Mouse (Mus musculus): ENCODE measurements around the gene Slc22a3. TPM values are rescaled to one million over a fixed set of nuclear protein-coding genes. Genes with fewer than 3 reads are reported as not detected.

Gene Slc22a3
- total and polyA plus RNA-seq, 3 experiments: not detected

- Histone ChIP-seq H3K4me2 (ENCODE audit: insufficient read depth, low read depth, poor library complexity, severe bottlenecking) (peak overlapping the region; percentile 100), H3K9ac (ENCODE audit: insufficient read depth, low read depth) (peak overlapping the region; percentile 47; the same call in 1 of the 2 replicates), H3K27ac (ENCODE audit: insufficient read depth, low read depth) (no peak overlapping the region), H3K4me3 (replicated peaks in 1 of 3; ENCODE audit: low read depth in 2 of 3, low read length in 2 of 3, poor library complexity in 1 of 3) (peak overlapping the region; percentile 26 to 50 (median 29)), H3K27me3 (replicated peaks) (peaks cover 1% of the 10 kb centered on the region), H3K79me2 (replicated peaks; ENCODE audit: control insufficient read depth, extremely low read depth, insufficient read depth, poor library complexity, severe bottlenecking) (no peaks in the 10 kb centered on the region), H3K4me1 (ENCODE audit: control insufficient read depth in 1 of 2, insufficient read depth in 2 of 2) (peaks cover 12 to 21% of the 10 kb centered on the region in 2 experiments), H3K36me3 (replicated peaks in 1 of 2; ENCODE audit: control insufficient read depth in 1 of 2, insufficient read depth in 1 of 2, low read length in 1 of 2) (no peaks in the 10 kb centered on the region), H3K9me3 (replicated peaks; ENCODE audit: low read length) (no peaks in the 10 kb centered on the region)
- TF ChIP-seq ZC3H11A (IDR thresholded peaks at IDR 0.05; ENCODE audit: low read depth, low read length): peak; percentile 27
- TF ChIP-seq CTCF (conservative IDR thresholded peaks at IDR 0.05 in 1 of 2, IDR thresholded peaks at IDR 0.05 in 1 of 2; ENCODE audit: low read depth in 2 of 2, low read length in 2 of 2): peak; percentile 92 to 95
- TF ChIP-seq SMC3 (IDR thresholded peaks at IDR 0.05; ENCODE audit: low read depth, low read length): peak; percentile 92
- TF ChIP-seq UBTF (IDR thresholded peaks at IDR 0.05; ENCODE audit: low read depth, low read length): no peak
- peak; percentile 58 for TF ChIP-seq ZNF384 (IDR thresholded peaks at IDR 0.05; ENCODE audit: low read depth, low read length)
- no peak for TF ChIP-seq TCF12 (IDR thresholded peaks at IDR 0.05; ENCODE audit: low read depth, low read length)
- TF ChIP-seq RAD21 (IDR thresholded peaks at IDR 0.05; ENCODE audit: low read depth, low read length): peak; percentile 66
- TF ChIP-seq JUND (conservative IDR thresholded peaks at IDR 0.05; ENCODE audit: low read depth, low read length): 0 out of 2 replicates have a peak, but pooled peaks have one; percentile 12
- DNase-seq (ENCODE audit: extremely low read depth): peak; percentile 83
- in situ Hi-C loops (cut with MboI; ENCODE audit: low pct_ligation_motif_present, low pct_unique_long_range_greater_than_20kb, low sequenced_read_pairs): no loop called here
- dilution Hi-C loops (cut with MboI; ENCODE audit: extremely low pct_ligation_motif_present, extremely low pct_unique_long_range_greater_than_20kb, low sequenced_read_pairs): no loop called here
Observed at GRCm38 (mm10) chr17:12372021-12372420, 135.5 kb downstream of the Slc22a3 start.

- Histone ChIP-seq H3K79me2 (replicated peaks; ENCODE audit: control insufficient read depth, extremely low read depth, insufficient read depth, poor library complexity, severe bottlenecking) (no peaks in the 10 kb centered on the region), H3K27ac (ENCODE audit: insufficient read depth, low read depth) (no peak overlapping the region), H3K27me3 (replicated peaks) (peaks cover 1% of the 10 kb centered on the region), H3K4me3 (replicated peaks in 1 of 3; ENCODE audit: low read depth in 2 of 3, low read length in 2 of 3, poor library complexity in 1 of 3) (peak overlapping the region; percentile 26 to 50 (median 29)), H3K9me3 (replicated peaks; ENCODE audit: low read length) (no peaks in the 10 kb centered on the region), H3K36me3 (replicated peaks in 1 of 2; ENCODE audit: control insufficient read depth in 1 of 2, insufficient read depth in 1 of 2, low read length in 1 of 2) (no peaks in the 10 kb centered on the region), H3K4me1 (ENCODE audit: control insufficient read depth in 1 of 2, insufficient read depth in 2 of 2) (peaks cover 12 to 23% of the 10 kb centered on the region in 2 experiments), H3K9ac (ENCODE audit: insufficient read depth, low read depth) (peak overlapping the region; percentile 47), H3K4me2 (ENCODE audit: insufficient read depth, low read depth, poor library complexity, severe bottlenecking) (peak overlapping the region; percentile 100)
- DNase-seq (ENCODE audit: extremely low read depth): peak; percentile 67
- in situ Hi-C loops (cut with MboI; ENCODE audit: low pct_ligation_motif_present, low pct_unique_long_range_greater_than_20kb, low sequenced_read_pairs): no loop called here
- dilution Hi-C loops (cut with MboI; ENCODE audit: extremely low pct_ligation_motif_present, extremely low pct_unique_long_range_greater_than_20kb, low sequenced_read_pairs): no loop called here
- no peak for TF ChIP-seq MAZ (IDR thresholded peaks at IDR 0.05; ENCODE audit: low read depth, low read length)
- TF ChIP-seq GABPA (IDR thresholded peaks at IDR 0.05; ENCODE audit: insufficient replicate concordance, low read depth, low read length): no peak
- TF ChIP-seq KAT2A (IDR thresholded peaks at IDR 0.05; ENCODE audit: insufficient replicate concordance, low read length): no peak
- peak; percentile 30; the same call in 1 of the 2 replicates for TF ChIP-seq JUN (IDR thresholded peaks at IDR 0.05; ENCODE audit: insufficient read depth, low read depth, low read length)
- TF ChIP-seq UBTF (IDR thresholded peaks at IDR 0.05; ENCODE audit: low read depth, low read length): peak; percentile 77; the same call in 1 of the 2 replicates
- peak; percentile 24 to 84; a peak in 3 of 4 replicates for TF ChIP-seq CTCF (conservative IDR thresholded peaks at IDR 0.05 in 1 of 2, IDR thresholded peaks at IDR 0.05 in 1 of 2; ENCODE audit: low read depth in 2 of 2, low read length in 2 of 2)
- TF ChIP-seq IRF4 (IDR thresholded peaks at IDR 0.05; ENCODE audit: low read depth, low read length): peak; percentile 67; the same call in 1 of the 2 replicates
- peak; percentile 75 for TF ChIP-seq EP300 (IDR thresholded peaks at IDR 0.05; ENCODE audit: low read length)
- no peak for TF ChIP-seq NELFE (IDR thresholded peaks at IDR 0.05; ENCODE audit: low read depth, low read length)
- peak; percentile 59 for TF ChIP-seq SIN3A (IDR thresholded peaks at IDR 0.05; ENCODE audit: low read length)
- TF ChIP-seq CHD2 (IDR thresholded peaks at IDR 0.05; ENCODE audit: low read length): 0 out of 2 replicates have a peak, but pooled peaks have one; percentile 40
- no peak; the same call in 1 of the 2 replicates for TF ChIP-seq JUND (conservative IDR thresholded peaks at IDR 0.05; ENCODE audit: low read depth, low read length)
- 0 out of 2 replicates have a peak, but pooled peaks have one; percentile 28 for TF ChIP-seq BHLHE40 (IDR thresholded peaks at IDR 0.05; ENCODE audit: low read depth, low read length)
- TF ChIP-seq USF2 (conservative IDR thresholded peaks at IDR 0.05; ENCODE audit: low read depth, low read length): no peak
- no peak for TF ChIP-seq E2F4 (IDR thresholded peaks at IDR 0.05; ENCODE audit: insufficient replicate concordance, low read depth, low read length)
- 0 out of 2 replicates have a peak, but pooled peaks have one; percentile 25 for TF ChIP-seq ELF1 (IDR thresholded peaks at IDR 0.05; ENCODE audit: low read depth, low read length)
- no peak for TF ChIP-seq TCF12 (IDR thresholded peaks at IDR 0.05; ENCODE audit: low read depth, low read length)
- peak; percentile 69 for TF ChIP-seq SMC3 (IDR thresholded peaks at IDR 0.05; ENCODE audit: low read depth, low read length)
- no peak for TF ChIP-seq NRF1 (IDR thresholded peaks at IDR 0.05; ENCODE audit: low read depth, low read length)
- TF ChIP-seq RAD21 (IDR thresholded peaks at IDR 0.05; ENCODE audit: low read depth, low read length): peak; percentile 56
- TF ChIP-seq PAX5 (IDR thresholded peaks at IDR 0.05; ENCODE audit: low read length): no peak
- peak; percentile 52; the same call in 1 of the 2 replicates for TF ChIP-seq MAFK (IDR thresholded peaks at IDR 0.05; ENCODE audit: insufficient replicate concordance, low read length)
- TF ChIP-seq MAX (IDR thresholded peaks at IDR 0.05; ENCODE audit: low read length): no peak
- 0 out of 2 replicates have a peak, but pooled peaks have one; percentile 29 for TF ChIP-seq MYC (IDR thresholded peaks at IDR 0.05; ENCODE audit: low read depth, low read length)
- TF ChIP-seq POLR2AphosphoS2 (IDR thresholded peaks at IDR 0.05; ENCODE audit: low read depth, low read length): no peak
- no peak; the same call in 1 of the 2 replicates for TF ChIP-seq MXI1 (IDR thresholded peaks at IDR 0.05; ENCODE audit: low read depth, low read length)
- TF ChIP-seq USF1 (IDR thresholded peaks at IDR 0.05; ENCODE audit: low read depth, low read length): no peak
Observed at GRCm38 (mm10) chr17:12371310-12371925, 136.1 kb downstream of the Slc22a3 start.
